Mouse (Mus musculus): ENCODE data around the gene Nfe2l3. TPM values are rescaled to one million over a fixed set of nuclear protein-coding genes. Genes with fewer than 3 reads are reported as not detected.
"Not testable (repeated sequence)": the region's sequence is repeated elsewhere in the genome, so short reads cannot be mapped to it uniquely, and the experiment has no call there.

Gene Nfe2l3
- polyA plus RNA-seq, 1 experiment from 2014 or later = 8.2 TPM

GRCm38 (mm10) chr6:51471179-51471505 lies 38.7 kb downstream of the Nfe2l3 start:
- Histone ChIP-seq H3K9me3 (ENCODE audit: control insufficient read depth, low read length) (no peaks in the 10 kb centered on the region), H3K4me3 (replicated peaks; ENCODE audit: low read depth, low read length) (peak overlapping the region; percentile 100), H3K27me3 (ENCODE audit: control insufficient read depth, insufficient read depth, low read length) (no peaks in the 10 kb centered on the region), H3K9ac (replicated peaks; ENCODE audit: low read length) (peak overlapping the region; percentile 98), H3K4me2 (ENCODE audit: low read length) (peak overlapping the region; percentile 80), H3K4me1 (ENCODE audit: control insufficient read depth, insufficient read depth, low read length) (peaks cover 30% of the 10 kb centered on the region), H3K36me3 (ENCODE audit: control insufficient read depth, insufficient read depth, low read length) (peaks cover 41% of the 10 kb centered on the region), H3K27ac (replicated peaks; ENCODE audit: low read depth, low read length) (peak overlapping the region; percentile 100)
- no peak for DNase-seq
- ATAC-seq (ENCODE audit: low FRiP score, low TSS enrichment) = no peak; the same call in 1 of the 2 replicates
- 0% methylated on average over 10 of the region's 10 CpGs for WGBS

- Histone ChIP-seq H3K27me3 (ENCODE audit: control insufficient read depth, insufficient read depth, low read length) (no peaks in the 10 kb centered on the region), H3K4me2 (ENCODE audit: low read length) (peak overlapping the region; percentile 80), H3K36me3 (ENCODE audit: control insufficient read depth, insufficient read depth, low read length) (peaks cover 40% of the 10 kb centered on the region), H3K4me1 (ENCODE audit: control insufficient read depth, insufficient read depth, low read length) (peaks cover 23% of the 10 kb centered on the region), H3K27ac (replicated peaks; ENCODE audit: low read depth, low read length) (peak overlapping the region; percentile 100), H3K4me3 (replicated peaks; ENCODE audit: low read depth, low read length) (peak overlapping the region; percentile 100), H3K9me3 (ENCODE audit: control insufficient read depth, low read length) (no peaks in the 10 kb centered on the region), H3K9ac (replicated peaks; ENCODE audit: low read length) (peak overlapping the region; percentile 98)
- ATAC-seq (ENCODE audit: low FRiP score, low TSS enrichment) (no peak), DNase-seq (peak; percentile 57)
- WGBS = 11% methylated on average over 3 of the region's 3 CpGs
Measured at GRCm38 (mm10) chr6:51471782-51472181, 39.3 kb downstream of the Nfe2l3 start.

- Histone ChIP-seq H3K36me3 (ENCODE audit: control insufficient read depth, insufficient read depth, low read length) (peaks cover 39% of the 10 kb centered on the region), H3K27me3 (ENCODE audit: control insufficient read depth, insufficient read depth, low read length) (no peaks in the 10 kb centered on the region), H3K9me3 (ENCODE audit: control insufficient read depth, low read length) (no peaks in the 10 kb centered on the region), H3K4me2 (ENCODE audit: low read length) (peak overlapping the region; percentile 80), H3K4me3 (replicated peaks; ENCODE audit: low read depth, low read length) (peak overlapping the region; percentile 100), H3K4me1 (ENCODE audit: control insufficient read depth, insufficient read depth, low read length) (peaks cover 19% of the 10 kb centered on the region), H3K9ac (replicated peaks; ENCODE audit: low read length) (peak overlapping the region; percentile 98), H3K27ac (replicated peaks; ENCODE audit: low read depth, low read length) (peak overlapping the region; percentile 100; the same call in 1 of the 2 replicates)
- DNase-seq = peak; percentile 45
- 39% methylated on average over 4 of the region's 4 CpGs for WGBS
- no peak for ATAC-seq (ENCODE audit: low FRiP score, low TSS enrichment)
Measured at GRCm38 (mm10) chr6:51472213-51472612, 39.7 kb downstream of the Nfe2l3 start.

- DNase-seq = no peak
- H3K36me3 ChIP-seq (ENCODE audit: control insufficient read depth, insufficient read depth, low read length) = peaks cover 74% of the 10 kb centered on the region
- WGBS = 96% methylated on average over 4 of the region's 4 CpGs
Measured at GRCm38 (mm10) chr6:51479136-51479731, 46.8 kb downstream of the Nfe2l3 start.

GRCm38 (mm10) chr6:51481548-51481947 lies 49.1 kb downstream of the Nfe2l3 start:
- Histone ChIP-seq H3K36me3 (ENCODE audit: control insufficient read depth, insufficient read depth, low read length) (peaks cover 62% of the 10 kb centered on the region), H3K4me1 (ENCODE audit: control insufficient read depth, insufficient read depth, low read length) (no peaks in the 10 kb centered on the region), H3K4me2 (ENCODE audit: low read length) (no peak overlapping the region), H3K9me3 (ENCODE audit: control insufficient read depth, low read length) (no peaks in the 10 kb centered on the region), H3K27ac (replicated peaks; ENCODE audit: low read depth, low read length) (no peak overlapping the region), H3K4me3 (replicated peaks; ENCODE audit: low read depth, low read length) (no peak overlapping the region), H3K27me3 (ENCODE audit: control insufficient read depth, insufficient read depth, low read length) (no peaks in the 10 kb centered on the region), H3K9ac (replicated peaks; ENCODE audit: low read length) (no peak overlapping the region)
- no peak for DNase-seq
- WGBS = 95% methylated on average over 8 of the region's 8 CpGs
- ATAC-seq (ENCODE audit: low FRiP score, low TSS enrichment) = no peak

More at GRCm38 (mm10) chr6:51479136-51479731, 46.8 kb downstream of the Nfe2l3 start:
- no peaks in the 10 kb centered on the region for H3K4me1 ChIP-seq (ENCODE audit: control insufficient read depth, insufficient read depth, low read length)
- H3K4me2 ChIP-seq (ENCODE audit: low read length) = no peak overlapping the region
- no peak overlapping the region for H3K27ac ChIP-seq (replicated peaks; ENCODE audit: low read depth, low read length)
- no peak overlapping the region for H3K9ac ChIP-seq (replicated peaks; ENCODE audit: low read length)
- no peaks in the 10 kb centered on the region for H3K27me3 ChIP-seq (ENCODE audit: control insufficient read depth, insufficient read depth, low read length)
- no peaks in the 10 kb centered on the region for H3K9me3 ChIP-seq (ENCODE audit: control insufficient read depth, low read length)
- H3K4me3 ChIP-seq (replicated peaks; ENCODE audit: low read depth, low read length) = no peak overlapping the region
- no peak for ATAC-seq (ENCODE audit: low FRiP score, low TSS enrichment)

GRCm38 (mm10) chr6:51483861-51484260 lies 51.4 kb downstream of the Nfe2l3 start:
- no peaks in the 10 kb centered on the region for H3K9me3 ChIP-seq (ENCODE audit: control insufficient read depth, low read length)
- WGBS = 95% methylated on average over 3 of the region's 3 CpGs
- no peak overlapping the region for H3K4me2 ChIP-seq (ENCODE audit: low read length)
- ATAC-seq (ENCODE audit: low FRiP score, low TSS enrichment) (no peak), DNase-seq (no peak)
- H3K27ac ChIP-seq (replicated peaks; ENCODE audit: low read depth, low read length) = no peak overlapping the region
- no peak overlapping the region for H3K4me3 ChIP-seq (replicated peaks; ENCODE audit: low read depth, low read length)
- H3K9ac ChIP-seq (replicated peaks; ENCODE audit: low read length) = no peak overlapping the region
- no peaks in the 10 kb centered on the region for H3K27me3 ChIP-seq (ENCODE audit: control insufficient read depth, insufficient read depth, low read length)
- H3K4me1 ChIP-seq (ENCODE audit: control insufficient read depth, insufficient read depth, low read length) = no peaks in the 10 kb centered on the region
- peaks cover 46% of the 10 kb centered on the region for H3K36me3 ChIP-seq (ENCODE audit: control insufficient read depth, insufficient read depth, low read length)

- H3K9ac ChIP-seq (replicated peaks; ENCODE audit: low read length); DNase-seq; H3K4me2 ChIP-seq (ENCODE audit: low read length); H3K4me1 ChIP-seq (ENCODE audit: control insufficient read depth, insufficient read depth, low read length); H3K27ac ChIP-seq (replicated peaks; ENCODE audit: low read depth, low read length); H3K27me3 ChIP-seq (ENCODE audit: control insufficient read depth, insufficient read depth, low read length); H3K4me3 ChIP-seq (replicated peaks; ENCODE audit: low read depth, low read length); ATAC-seq (ENCODE audit: low FRiP score, low TSS enrichment); H3K9me3 ChIP-seq (ENCODE audit: control insufficient read depth, low read length): not testable (repeated sequence)
- WGBS = 92% methylated on average over 8 of the region's 8 CpGs
- H3K36me3 ChIP-seq (ENCODE audit: control insufficient read depth, insufficient read depth, low read length) = peaks cover 39% of the 10 kb centered on the region
Measured at GRCm38 (mm10) chr6:51484556-51484955, 52.1 kb downstream of the Nfe2l3 start.

GRCm38 (mm10) chr6:51485646-51486045 lies 53.2 kb downstream of the Nfe2l3 start:
- Histone ChIP-seq H3K4me2 (ENCODE audit: low read length) (no peak overlapping the region), H3K36me3 (ENCODE audit: control insufficient read depth, insufficient read depth, low read length) (peaks cover 28% of the 10 kb centered on the region), H3K27ac (replicated peaks; ENCODE audit: low read depth, low read length) (no peak overlapping the region), H3K9ac (replicated peaks; ENCODE audit: low read length) (no peak overlapping the region), H3K4me3 (replicated peaks; ENCODE audit: low read depth, low read length) (no peak overlapping the region), H3K9me3 (ENCODE audit: control insufficient read depth, low read length) (no peaks in the 10 kb centered on the region), H3K27me3 (ENCODE audit: control insufficient read depth, insufficient read depth, low read length) (no peaks in the 10 kb centered on the region), H3K4me1 (ENCODE audit: control insufficient read depth, insufficient read depth, low read length) (no peaks in the 10 kb centered on the region)
- DNase-seq = no peak
- no peak for ATAC-seq (ENCODE audit: low FRiP score, low TSS enrichment)
- 74% methylated on average over 2 of the region's 2 CpGs for WGBS

- DNase-seq = no peak
- Histone ChIP-seq H3K9me3 (ENCODE audit: control insufficient read depth, low read length) (no peaks in the 10 kb centered on the region), H3K4me1 (ENCODE audit: control insufficient read depth, insufficient read depth, low read length) (no peaks in the 10 kb centered on the region), H3K4me3 (replicated peaks; ENCODE audit: low read depth, low read length) (no peak overlapping the region), H3K27me3 (ENCODE audit: control insufficient read depth, insufficient read depth, low read length) (no peaks in the 10 kb centered on the region), H3K27ac (replicated peaks; ENCODE audit: low read depth, low read length) (no peak overlapping the region), H3K4me2 (ENCODE audit: low read length) (no peak overlapping the region), H3K9ac (replicated peaks; ENCODE audit: low read length) (no peak overlapping the region), H3K36me3 (ENCODE audit: control insufficient read depth, insufficient read depth, low read length) (peaks cover 22% of the 10 kb centered on the region)
- ATAC-seq (ENCODE audit: low FRiP score, low TSS enrichment) = no peak
- WGBS = 79% methylated on average over 7 of the region's 7 CpGs
Measured at GRCm38 (mm10) chr6:51486076-51486710, 53.7 kb downstream of the Nfe2l3 start.

Measured in midbrain, embryonic 14.5 days (tissue).